Mouse (Mus musculus) spleen, postnatal 14 days (tissue): ENCODE results near the gene Cpm.
"Not testable (repeated sequence)": the region's sequence is repeated elsewhere in the genome, so short reads cannot be mapped to it uniquely, and the experiment has no call there.

Source experiments
- DNase-seq, 2 experiments: peaks; one replicate each; pipeline ENCODE4 v3.0.0; 2021 to 2022; ENCODE audit warnings: low spot score in 2 of 2

The Cpm gene

DNA sequence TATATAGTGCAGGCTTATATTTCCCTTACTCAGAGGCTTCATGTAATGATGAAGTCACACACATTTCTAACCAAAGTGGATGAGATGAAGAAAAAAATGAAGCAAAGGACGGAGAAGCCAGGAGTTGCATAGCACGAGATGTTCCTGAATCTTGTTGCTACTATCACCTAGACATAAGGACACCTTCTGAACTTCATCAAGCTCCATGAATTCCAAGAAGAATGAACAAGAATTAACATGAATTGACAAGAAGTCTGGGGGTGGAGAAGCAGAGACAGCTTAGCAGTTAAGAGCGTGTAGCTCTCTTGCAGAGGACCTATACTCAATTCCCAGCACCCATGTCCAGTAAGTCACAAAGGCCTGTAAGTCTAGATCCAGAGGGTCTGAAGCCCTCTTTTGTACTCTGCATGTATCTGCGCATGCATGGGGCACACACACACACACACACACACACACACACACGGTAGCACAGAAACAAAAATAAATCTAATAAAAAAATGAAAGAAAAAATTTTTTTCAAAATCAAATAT, 36.2 kb upstream of the Cpm start:
- DNase-seq = no peak

DNA sequence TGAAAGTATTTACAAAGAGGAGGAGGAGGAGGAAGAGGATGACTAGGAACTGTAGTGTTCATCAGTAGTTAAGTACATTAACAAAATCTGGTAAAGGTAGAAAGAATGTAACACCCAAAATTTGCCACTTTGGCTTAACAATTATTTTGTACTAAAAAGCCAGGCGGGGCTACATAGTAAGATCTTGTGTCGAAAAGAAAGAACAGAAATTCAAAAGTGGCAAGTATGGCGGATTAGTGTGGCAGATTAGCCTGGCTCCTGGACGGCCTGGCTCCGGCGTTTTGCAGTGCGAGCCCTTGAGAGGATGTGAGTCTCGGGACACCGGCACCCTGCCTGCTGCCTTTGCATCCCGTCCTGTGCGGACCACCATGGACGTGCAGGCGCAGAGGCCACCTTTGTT, 35.4 kb upstream of the Cpm start:
- no peak for DNase-seq

- DNase-seq = no peak
Measured at GRCm38 (mm10) chr10:117594291-117594850, 34.9 kb upstream of the Cpm start.

- DNase-seq = no peak
Measured at GRCm38 (mm10) chr10:117594913-117595312, 34.4 kb upstream of the Cpm start.

DNA sequence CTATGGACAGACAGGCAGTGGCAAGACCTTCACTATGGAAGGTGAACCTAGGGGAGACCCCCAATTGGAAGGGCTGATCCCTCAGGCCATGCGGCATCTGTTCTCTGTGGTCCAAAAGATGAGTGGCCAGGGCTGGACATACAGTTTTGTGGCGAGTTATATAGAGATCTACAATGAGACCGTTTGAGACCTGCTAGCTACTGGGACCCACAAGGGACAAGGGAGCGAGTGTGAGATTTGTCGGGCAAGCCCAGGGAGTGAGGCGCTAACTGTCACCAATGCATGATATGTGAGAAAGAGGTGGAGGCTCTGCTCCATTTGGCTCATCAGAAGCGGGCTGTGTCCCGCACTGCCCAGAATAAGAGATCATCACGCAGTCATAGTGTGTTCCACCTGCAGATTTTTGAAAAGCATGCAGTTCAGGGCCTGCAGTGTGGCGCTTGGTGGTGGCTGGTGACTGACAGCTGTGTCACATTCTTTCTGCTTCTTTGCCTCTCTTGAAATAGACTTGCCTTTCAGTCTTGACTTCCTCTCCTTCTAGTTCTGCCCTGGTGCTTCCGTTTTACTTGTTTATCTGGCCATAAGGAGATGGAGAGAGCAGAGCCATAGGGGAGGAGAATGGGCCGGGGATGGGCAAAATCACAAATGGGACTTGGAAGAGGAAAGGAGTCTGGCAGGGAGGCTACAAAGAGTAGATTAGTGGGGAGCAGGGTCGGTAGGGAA, 33.7 kb upstream of the Cpm start:
- DNase-seq = peak in 1 of 2 experiments; percentile 36

DNA sequence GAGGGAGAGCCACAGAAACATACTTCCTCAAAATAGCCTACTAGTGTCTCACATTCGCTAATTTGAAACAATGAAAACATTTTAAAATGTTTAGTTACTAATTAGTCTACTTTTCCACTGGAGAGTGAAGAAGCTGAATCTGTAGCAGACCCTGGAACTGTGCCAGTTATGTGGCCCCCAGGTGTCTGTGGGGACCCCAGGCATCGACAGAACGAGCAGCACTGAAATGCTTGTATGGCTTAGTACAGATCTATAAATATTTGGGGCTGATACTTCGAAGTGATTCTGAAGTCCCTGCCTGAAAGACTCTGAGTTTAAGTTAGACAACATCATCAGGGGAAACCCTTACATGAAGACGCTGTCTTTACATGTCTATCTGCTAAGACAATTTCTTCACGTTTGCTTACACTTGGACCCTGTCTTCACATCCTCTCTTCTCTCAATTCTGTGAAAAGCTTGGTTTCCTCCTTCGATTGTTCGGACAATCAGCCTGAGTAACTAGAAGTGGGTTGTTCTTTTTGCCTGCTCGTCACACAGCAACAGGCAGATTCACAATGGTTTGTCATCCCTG, 33.0 kb upstream of the Cpm start:
- no peak for DNase-seq

DNA sequence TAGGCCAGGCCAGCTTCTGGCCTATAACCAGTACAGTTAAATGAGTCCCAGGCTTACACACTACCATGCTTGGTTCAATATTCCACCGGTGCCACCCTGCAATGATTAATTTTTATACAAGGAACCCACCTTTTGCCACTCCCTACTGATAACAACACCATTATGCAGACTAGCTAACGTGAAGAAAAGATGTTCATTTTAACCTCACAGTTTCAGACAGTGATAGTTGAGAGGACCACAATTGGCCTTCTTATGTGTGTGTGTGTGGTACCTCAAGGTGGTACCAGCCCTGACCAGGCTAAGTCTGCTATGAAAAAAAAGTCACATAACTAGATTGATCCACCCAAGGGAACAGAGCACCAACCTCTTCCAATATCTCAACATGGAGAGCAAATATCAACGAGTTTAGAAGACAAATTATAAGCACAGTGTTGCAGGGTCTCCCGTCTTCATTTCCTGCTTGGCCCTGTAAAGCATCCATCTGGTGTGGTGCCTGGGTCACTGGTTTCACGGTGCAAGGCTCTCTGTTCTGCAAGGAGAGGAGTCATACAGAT, 32.5 kb upstream of the Cpm start:
- DNase-seq = no peak

- not testable (repeated sequence) for DNase-seq
Measured at GRCm38 (mm10) chr10:117597371-117598265, 31.7 kb upstream of the Cpm start.

DNA sequence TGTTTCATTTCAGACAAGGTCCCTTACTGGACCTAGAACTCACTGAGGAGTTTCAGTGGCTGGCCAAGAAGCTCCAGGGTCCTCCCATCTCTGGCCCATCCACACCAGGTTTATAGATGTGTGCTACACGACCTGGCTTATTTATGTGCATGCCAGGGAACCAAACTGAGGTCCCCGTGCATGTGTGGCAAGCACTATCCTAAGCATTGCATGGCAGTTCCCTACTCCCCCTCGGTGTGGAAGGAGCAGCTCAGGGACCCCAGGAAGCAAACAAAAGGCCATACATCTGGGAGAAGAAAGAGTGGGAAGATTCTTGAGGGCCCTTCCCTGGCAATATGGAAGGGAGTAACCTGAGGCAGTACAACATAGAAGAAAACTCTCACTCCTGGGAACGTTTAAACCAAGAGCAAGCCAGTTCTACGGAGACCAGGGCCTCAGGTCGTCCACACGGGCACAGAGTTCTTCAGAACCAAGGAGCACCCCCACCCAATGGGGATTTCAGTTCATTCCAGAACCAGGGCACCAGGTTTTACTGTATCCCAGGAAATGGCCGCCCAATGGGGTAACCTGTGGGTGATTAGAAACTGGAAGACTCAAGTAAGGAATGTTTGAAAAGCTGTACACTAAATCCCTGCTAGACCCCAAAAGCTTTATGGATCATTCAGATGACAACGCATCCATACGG, 30.9 kb upstream of the Cpm start:
- DNase-seq = no peak

DNA sequence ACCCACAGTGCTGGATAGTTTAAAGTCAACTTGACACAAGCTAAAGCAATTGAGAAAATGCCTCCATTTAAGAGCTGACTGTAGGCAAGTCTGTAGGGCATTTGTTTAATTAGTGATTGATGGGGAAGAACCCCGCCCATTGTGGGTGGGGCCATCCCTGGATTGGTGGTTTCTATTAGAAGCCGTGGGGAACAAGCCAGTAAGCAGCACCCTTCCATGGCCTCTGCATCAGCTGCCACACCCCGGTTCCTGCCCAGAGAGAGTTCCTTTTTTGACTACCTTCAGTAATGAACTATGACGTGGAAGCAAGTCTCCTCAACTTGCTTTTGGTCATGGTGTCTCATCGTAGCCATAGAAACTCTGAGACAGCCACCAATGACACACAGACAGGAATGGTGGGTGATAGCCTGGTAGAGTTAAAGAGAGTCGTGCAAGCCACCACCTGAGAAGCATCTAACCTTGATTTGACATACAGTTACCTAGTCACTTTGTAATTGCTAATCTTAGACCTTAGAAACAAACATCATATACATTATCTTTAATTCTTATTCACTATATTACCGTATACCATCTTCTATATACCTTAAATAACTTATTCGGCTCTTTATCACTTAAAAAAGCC, 30.2 kb upstream of the Cpm start:
- not testable (repeated sequence) for DNase-seq

DNA sequence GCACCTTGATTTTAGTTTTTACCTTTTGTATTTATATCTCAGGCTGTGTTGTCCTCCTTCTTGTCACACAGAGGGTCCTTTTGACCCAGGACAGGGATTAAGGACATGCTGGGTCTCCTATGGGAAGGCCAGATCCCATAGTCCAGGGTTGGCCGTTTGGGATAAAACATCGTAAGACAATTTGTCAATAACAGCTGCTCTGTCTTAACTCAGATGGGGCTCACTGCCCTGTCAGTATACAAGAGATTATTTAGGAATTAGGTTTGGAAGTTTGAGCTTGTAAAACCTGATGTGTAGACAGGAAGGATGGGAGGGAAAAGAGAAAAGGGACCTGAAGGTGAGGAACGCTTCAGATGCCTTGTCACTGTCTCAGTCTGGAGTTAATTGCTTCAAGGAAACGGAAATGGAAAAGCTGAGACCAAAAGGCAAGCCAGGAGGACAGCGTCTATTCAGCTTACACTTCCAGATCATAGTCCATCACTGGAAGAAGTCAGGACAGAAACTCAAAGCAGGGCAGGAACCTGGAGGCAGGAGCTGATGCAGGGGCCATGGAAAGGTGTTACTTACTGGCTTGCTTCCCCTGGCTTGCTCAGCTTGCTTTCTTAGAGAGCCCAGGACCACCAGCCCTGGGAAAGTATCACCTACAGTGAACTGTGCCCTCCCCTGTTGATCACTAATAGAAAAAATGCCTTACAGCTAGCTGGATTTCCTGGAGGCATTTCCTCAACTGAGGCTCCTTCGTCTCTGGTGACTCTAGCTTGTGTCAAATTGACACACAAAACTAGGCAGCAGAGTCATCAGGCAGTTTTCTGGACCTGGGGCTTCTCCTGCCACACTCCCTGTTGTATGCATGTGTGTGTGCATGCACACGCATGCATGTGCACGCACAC, 27.9 kb upstream of the Cpm start:
- DNase-seq = no peak

DNA sequence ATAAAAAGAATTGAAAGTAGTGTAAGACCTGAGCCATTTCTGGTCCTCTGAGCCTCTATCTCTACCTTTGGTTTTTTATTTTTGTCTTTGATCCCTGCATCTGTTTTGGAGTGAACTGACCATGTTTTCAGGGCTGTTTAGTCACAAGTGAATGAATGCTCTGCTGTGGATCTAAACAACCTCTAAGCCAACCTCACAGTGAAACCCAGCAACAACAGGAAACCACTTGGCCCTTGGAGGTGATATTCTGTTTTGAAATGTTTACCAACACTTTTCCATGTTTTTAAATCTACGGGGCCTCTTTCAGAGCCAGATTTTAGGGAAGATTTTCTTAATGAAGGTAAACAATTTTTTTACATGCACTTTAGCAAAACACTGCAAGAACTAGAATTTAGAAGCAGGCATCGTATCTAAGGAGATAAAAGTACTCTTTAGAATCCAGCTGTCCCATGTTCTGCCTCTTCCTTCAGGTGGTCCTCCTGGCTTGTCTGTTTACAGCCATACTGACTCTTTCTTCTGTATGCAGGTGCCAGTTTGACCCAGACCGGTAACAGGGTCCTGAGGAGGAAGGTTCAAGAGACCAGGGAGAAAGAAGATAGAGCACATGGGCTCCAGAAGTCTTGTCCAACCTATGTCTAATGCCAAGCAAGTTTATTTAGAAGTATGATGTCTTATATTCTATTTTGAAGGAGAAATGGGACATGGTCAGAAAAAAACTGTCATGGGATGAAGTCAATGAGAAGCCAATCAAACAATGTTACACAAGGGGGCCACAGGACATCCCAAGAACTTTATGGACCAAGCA, 26.8 kb upstream of the Cpm start:
- no peak for DNase-seq

- DNase-seq = no peak
Measured at GRCm38 (mm10) chr10:117603130-117603833, 26.0 kb upstream of the Cpm start.

DNA sequence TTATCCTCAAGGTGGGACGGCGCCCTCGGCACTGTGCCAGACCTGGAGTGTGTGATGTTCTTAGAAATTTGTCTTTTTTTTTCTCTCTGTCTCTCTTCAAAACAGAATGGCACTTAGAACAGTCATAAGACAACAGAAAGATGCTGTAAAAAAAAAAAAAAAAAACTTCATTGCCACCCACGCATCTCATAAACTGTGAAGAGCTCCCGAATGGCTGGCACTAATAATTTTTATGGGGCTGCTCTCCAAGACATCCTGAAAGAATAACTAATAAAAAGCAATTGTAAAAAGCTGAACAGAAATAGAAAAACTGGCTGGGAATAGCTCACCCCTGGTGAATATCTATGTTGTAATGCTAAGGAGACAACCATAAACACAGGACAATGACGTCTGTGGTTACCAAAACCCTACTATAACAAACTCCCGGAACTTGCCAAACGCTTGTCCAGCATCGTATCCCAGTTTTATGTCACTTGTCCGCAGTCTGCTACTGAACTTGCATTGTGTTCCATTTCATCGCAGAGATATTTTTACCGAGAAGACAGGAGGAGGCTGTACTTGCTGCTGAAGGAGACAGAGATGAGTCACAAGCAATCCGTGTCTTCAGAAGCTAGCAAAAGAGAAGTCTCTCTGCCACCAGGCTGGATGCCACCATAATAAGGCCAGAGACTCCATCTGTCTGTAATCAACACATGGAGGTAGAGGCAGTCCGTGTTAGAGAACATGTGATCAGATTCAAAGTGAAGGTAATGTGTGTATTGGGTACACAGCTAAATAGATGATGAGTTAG, 25.3 kb upstream of the Cpm start:
- DNase-seq = no peak

GRCm38 (mm10) chr10:117604624-117605282, 24.5 kb upstream of the Cpm start:
- DNase-seq = no peak

DNA sequence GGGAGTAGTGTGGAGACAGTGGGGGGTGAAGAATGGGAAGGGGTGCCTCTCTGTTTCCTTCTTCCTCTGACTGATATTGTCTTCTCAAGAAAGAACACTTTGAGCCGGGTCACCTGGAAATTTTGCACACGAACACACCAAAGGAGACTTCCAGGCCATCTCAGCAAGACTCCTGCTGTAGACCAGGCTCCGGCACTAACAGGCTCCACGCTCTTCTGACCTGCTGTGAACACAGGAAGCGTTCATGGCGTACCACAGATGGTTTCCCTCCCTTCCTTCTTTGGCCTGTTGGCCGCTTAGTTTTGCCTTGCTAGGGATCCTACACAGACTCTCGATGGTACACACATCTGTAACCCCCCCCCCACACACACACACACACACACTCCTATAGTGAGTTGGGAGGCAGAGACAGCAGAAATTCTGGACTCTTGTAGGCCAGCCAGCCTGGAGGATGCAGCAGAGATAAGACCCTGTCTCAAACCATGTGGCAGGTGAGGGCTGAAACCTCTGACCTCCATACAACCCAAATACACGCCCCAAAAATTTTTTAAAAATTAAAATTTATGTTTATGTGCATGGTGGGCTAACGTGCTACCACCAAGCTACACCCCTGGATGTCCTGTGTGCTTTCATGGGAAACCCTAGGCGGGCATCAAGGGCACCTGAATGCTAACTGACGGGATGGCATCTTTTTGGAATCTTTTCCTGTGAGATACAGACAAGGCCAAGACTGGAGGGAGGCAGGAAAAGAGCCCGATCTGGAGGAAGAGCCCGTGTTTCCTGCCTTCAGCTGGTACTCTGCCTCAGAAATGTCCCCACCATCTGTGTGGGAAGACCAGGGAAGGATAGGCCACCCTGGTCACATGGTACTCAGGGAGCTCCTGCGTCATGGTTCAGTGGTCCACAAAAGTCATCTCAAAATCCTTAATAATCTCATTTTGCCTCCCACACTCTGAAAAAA, 23.7 kb upstream of the Cpm start:
- DNase-seq = no peak
